Mouse (Mus musculus): Measurements from ENCODE around the gene Catsperz. TPM values are rescaled to one million over a fixed set of nuclear protein-coding genes. Genes with fewer than 3 reads are reported as not detected.

Gene Catsperz
- total RNA-seq (2014; rRNA removed; ENCODE audit: low replicate concordance), result not detected in 2 replicates
- 2.2 and 2.5 TPM in 2 replicates for polyA plus RNA-seq (2015; fragmentation: Nextera tagmentation; extraction: Ambion mirVana)

DNA sequence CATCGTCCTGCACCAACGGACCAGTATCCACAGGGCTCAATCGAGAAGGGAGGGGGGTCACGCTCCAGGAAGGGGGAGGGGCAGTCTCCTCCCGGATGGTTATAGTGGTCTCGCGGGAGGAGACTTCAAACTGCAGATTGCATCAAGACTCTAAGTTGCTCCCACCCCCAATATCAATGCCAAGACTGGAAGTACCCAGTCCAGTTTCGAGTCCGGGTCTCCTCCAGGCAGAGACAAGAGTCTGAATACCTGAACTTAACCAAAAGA lies at the start of gene Catsperz:
Gene Catsperz, minus strand, starts transcription at position 74 of the 267 bp plus-strand sequence.
- H3K9me3 ChIP-seq (replicated peaks; ENCODE audit: control insufficient read depth, low read length), result no peaks in the 10 kb centered on the region
- TF ChIP-seq CTCF (IDR thresholded peaks at IDR 0.05; ENCODE audit: low read depth) (no peak), EP300 (IDR thresholded peaks at IDR 0.05; ENCODE audit: low read depth) (no peak)
- no peak within 1 kb of the TSS for H3K9ac ChIP-seq (replicated peaks; ENCODE audit: low read depth, low read length)
- H3K4me2 ChIP-seq (ENCODE audit: low read depth, low read length), result peak within 1 kb of the TSS; percentile 39
- no peak within 1 kb of the TSS for H3K27ac ChIP-seq (ENCODE audit: low read depth)
- no peaks in the 10 kb centered on the region for H3K36me3 ChIP-seq (replicated peaks; ENCODE audit: control insufficient read depth, insufficient read depth, low read length)
- H3K27me3 ChIP-seq (ENCODE audit: control insufficient read depth, insufficient read depth, low read length), result peaks cover 43% of the 10 kb centered on the region
- peak within 1 kb of the TSS; percentile 19 for H3K4me3 ChIP-seq (ENCODE audit: low read depth, low read length)
- 4% methylated on average over 9 of the region's 9 CpGs for WGBS
- DNase-seq (ENCODE audit: low spot score), result no peak
- peaks cover 25% of the 10 kb centered on the region for H3K4me1 ChIP-seq (ENCODE audit: control insufficient read depth, insufficient read depth)
- ATAC-seq (ENCODE audit: insufficient read depth, low read depth), result no peak

DNA sequence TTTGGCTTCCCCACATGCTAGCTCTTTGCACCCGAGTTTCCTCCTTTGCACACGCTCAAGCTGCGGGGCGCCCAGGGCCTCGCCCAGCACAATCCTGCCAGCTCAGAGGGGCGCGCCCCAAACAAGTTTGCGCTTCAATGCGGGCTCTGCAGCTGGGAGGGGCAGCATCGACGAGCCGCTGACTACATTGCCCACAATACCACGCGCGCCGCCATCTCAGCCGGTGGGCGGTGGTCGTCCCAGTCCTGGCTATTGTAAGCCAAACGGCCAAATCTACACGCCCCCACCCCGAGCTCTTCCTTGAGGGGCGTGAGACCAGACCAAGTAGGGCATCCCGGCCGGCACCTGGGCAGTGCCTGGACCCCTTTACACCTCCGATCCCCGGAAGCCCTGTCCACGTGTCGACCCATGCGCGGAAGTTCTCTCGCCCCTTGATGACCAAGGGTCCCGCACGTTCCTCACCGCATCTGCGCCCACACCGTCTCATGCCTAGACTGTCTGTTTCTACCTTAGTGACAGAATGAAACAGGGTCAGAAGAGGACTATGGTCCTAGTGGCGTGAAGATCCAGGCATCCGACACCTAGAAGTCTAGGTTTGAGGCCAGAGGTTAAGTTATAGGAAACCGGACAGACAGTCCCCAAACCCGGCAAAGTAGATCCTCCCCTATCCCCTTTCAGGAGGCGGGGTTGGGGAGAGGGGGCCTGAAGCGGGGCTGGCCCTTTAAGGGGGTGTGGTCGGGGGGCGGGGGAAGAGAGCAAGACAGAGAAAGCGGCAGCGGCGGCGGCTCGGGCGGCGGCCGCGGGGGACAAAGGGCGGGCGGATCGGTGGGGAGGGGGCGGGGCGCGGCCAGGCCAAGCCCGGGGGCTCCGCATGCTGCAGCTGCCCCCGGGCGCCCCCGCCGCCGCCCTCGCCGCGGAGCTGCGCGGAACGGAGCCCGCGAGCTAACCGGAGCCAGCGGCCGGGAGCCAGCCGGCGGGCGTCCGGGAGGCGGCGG lies 49.3 kb upstream of the Catsperz start, which contains the start of gene Ppp1r14b:
Gene Ppp1r14b, plus strand, starts transcription at position 758 of the 995 bp plus-strand sequence.
- peak within 1 kb of the TSS; percentile 77 for H3K4me3 ChIP-seq (ENCODE audit: low read depth, low read length)
- peak within 1 kb of the TSS; percentile 98 for H3K4me2 ChIP-seq (ENCODE audit: low read depth, low read length)
- TF ChIP-seq CTCF (IDR thresholded peaks at IDR 0.05; ENCODE audit: low read depth), result no peak
- TF ChIP-seq EP300 (IDR thresholded peaks at IDR 0.05; ENCODE audit: low read depth), result no peak
- under 1% methylated on average over 72 of the region's 84 CpGs for WGBS
- no peaks in the 10 kb centered on the region for H3K27me3 ChIP-seq (ENCODE audit: control insufficient read depth, insufficient read depth, low read length)
- H3K27ac ChIP-seq (ENCODE audit: low read depth), result peak within 1 kb of the TSS; percentile 86
- peaks cover 15% of the 10 kb centered on the region for H3K36me3 ChIP-seq (replicated peaks; ENCODE audit: control insufficient read depth, insufficient read depth, low read length)
- peaks cover 30% of the 10 kb centered on the region for H3K4me1 ChIP-seq (ENCODE audit: control insufficient read depth, insufficient read depth)
- ATAC-seq (ENCODE audit: insufficient read depth, low read depth), result peak; percentile 59
- H3K9ac ChIP-seq (replicated peaks; ENCODE audit: low read depth, low read length), result peak within 1 kb of the TSS; percentile 81
- peak; percentile 89 for DNase-seq (ENCODE audit: low spot score)
- H3K9me3 ChIP-seq (replicated peaks; ENCODE audit: control insufficient read depth, low read length), result no peaks in the 10 kb centered on the region

- Histone ChIP-seq H3K4me3 (ENCODE audit: low read depth, low read length) (peak overlapping the region; percentile 77), H3K9ac (replicated peaks; ENCODE audit: low read depth, low read length) (peak overlapping the region; percentile 81; the same call in 1 of the 2 replicates), H3K9me3 (replicated peaks; ENCODE audit: control insufficient read depth, low read length) (no peaks in the 10 kb centered on the region), H3K36me3 (replicated peaks; ENCODE audit: control insufficient read depth, insufficient read depth, low read length) (peaks cover 14% of the 10 kb centered on the region), H3K4me1 (ENCODE audit: control insufficient read depth, insufficient read depth) (peaks cover 23% of the 10 kb centered on the region), H3K27me3 (ENCODE audit: control insufficient read depth, insufficient read depth, low read length) (no peaks in the 10 kb centered on the region), H3K4me2 (ENCODE audit: low read depth, low read length) (peak overlapping the region; percentile 98), H3K27ac (ENCODE audit: low read depth) (no peak overlapping the region)
- ATAC-seq (ENCODE audit: insufficient read depth, low read depth) (no peak), DNase-seq (ENCODE audit: low spot score) (no peak)
- WGBS, result 39% methylated on average over 12 of the region's 12 CpGs
- no peak for TF ChIP-seq EP300 (IDR thresholded peaks at IDR 0.05; ENCODE audit: low read depth)
- TF ChIP-seq CTCF (IDR thresholded peaks at IDR 0.05; ENCODE audit: low read depth), result no peak
Observed at GRCm38 (mm10) chr19:6973581-6974190, 48.5 kb upstream of the Catsperz start.

DNA sequence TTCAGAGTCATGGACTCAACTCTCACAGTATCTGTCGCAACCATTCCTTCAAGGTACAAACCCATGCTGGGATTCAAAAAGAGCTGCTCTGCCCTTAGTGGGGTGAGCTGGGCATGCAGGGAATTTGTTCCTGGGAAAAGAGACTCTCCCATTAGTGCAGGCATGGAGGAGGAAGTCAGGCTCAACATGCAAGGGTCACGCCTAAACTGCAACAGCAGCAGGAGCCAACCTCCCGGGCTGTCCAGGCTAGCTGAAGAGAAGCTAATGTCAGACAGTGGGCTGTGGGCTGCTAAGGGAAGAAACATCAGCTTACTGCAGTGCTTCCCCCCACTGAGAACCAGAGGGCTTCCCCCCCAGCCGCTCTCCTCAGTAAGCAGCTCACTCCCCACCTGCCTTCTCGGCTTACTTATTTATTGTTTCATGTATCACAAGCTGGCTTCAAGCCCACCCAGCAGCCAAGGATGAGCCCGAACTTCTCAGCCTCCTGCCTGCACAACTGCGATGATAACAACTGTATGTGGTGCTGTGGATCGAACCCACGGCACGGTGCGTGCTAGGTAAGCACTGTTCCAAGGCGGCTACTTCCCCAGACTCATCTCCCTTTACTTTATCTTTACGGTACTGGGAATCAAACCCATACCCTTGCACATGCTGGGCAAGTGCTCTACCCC lies 47.2 kb upstream of the Catsperz start:
- H3K9ac ChIP-seq (replicated peaks; ENCODE audit: low read depth, low read length), result no peak overlapping the region
- no peak for ATAC-seq (ENCODE audit: insufficient read depth, low read depth)

GRCm38 (mm10) chr19:6971644-6972043 lies 46.5 kb upstream of the Catsperz start:
- no peaks in the 10 kb centered on the region for H3K9me3 ChIP-seq (replicated peaks; ENCODE audit: control insufficient read depth, low read length)
- no peak overlapping the region for H3K4me3 ChIP-seq (ENCODE audit: low read depth, low read length)
- no peak overlapping the region for H3K27ac ChIP-seq (ENCODE audit: low read depth)
- no peaks in the 10 kb centered on the region for H3K27me3 ChIP-seq (ENCODE audit: control insufficient read depth, insufficient read depth, low read length)
- peaks cover 19% of the 10 kb centered on the region for H3K4me1 ChIP-seq (ENCODE audit: control insufficient read depth, insufficient read depth)
- H3K36me3 ChIP-seq (replicated peaks; ENCODE audit: control insufficient read depth, insufficient read depth, low read length), result no peaks in the 10 kb centered on the region
- ATAC-seq (ENCODE audit: insufficient read depth, low read depth) (no peak), DNase-seq (ENCODE audit: low spot score) (no peak)
- 41% methylated on average over 6 of the region's 6 CpGs for WGBS
- TF ChIP-seq CTCF (IDR thresholded peaks at IDR 0.05; ENCODE audit: low read depth) (no peak), EP300 (IDR thresholded peaks at IDR 0.05; ENCODE audit: low read depth) (no peak)
- no peak overlapping the region for H3K4me2 ChIP-seq (ENCODE audit: low read depth, low read length)
- no peak overlapping the region for H3K9ac ChIP-seq (replicated peaks; ENCODE audit: low read depth, low read length)

More for the DNA sequence above, 47.2 kb upstream of the Catsperz start:
- no peak for DNase-seq (ENCODE audit: low spot score)
- TF ChIP-seq CTCF (IDR thresholded peaks at IDR 0.05; ENCODE audit: low read depth) (no peak), EP300 (IDR thresholded peaks at IDR 0.05; ENCODE audit: low read depth) (no peak)
- no peaks in the 10 kb centered on the region for H3K9me3 ChIP-seq (replicated peaks; ENCODE audit: control insufficient read depth, low read length)
- H3K27ac ChIP-seq (ENCODE audit: low read depth), result no peak overlapping the region
- no peak overlapping the region for H3K4me3 ChIP-seq (ENCODE audit: low read depth, low read length)
- H3K36me3 ChIP-seq (replicated peaks; ENCODE audit: control insufficient read depth, insufficient read depth, low read length), result peaks cover 3% of the 10 kb centered on the region
- H3K4me2 ChIP-seq (ENCODE audit: low read depth, low read length), result no peak overlapping the region
- H3K4me1 ChIP-seq (ENCODE audit: control insufficient read depth, insufficient read depth), result peaks cover 21% of the 10 kb centered on the region
- 79% methylated on average over 13 of the region's 13 CpGs for WGBS
- no peaks in the 10 kb centered on the region for H3K27me3 ChIP-seq (ENCODE audit: control insufficient read depth, insufficient read depth, low read length)
